Comparison of ENCODE assay signal across 21 mouse cellular contexts in genomic region chr14:101972764-101973163, GRCm38 (mm10).
DNase-seq lines count a peak whose midpoint lies in the region; ATAC-seq and TF ChIP-seq lines count a peak whose summit lies in the region.
"Had no signal": no experiment of that assay in that cellular context is flagged by ENCODE, and none has a peak within 500 bp of the region (broad histone marks: within the 10 kb centered on the region; RNA-seq: fewer than 3 reads in every experiment).

No protein-coding gene starts in this region.

- peaks cover 4% of the 10 kb centered on the region for H3K4me1 ChIP-seq in kidney, embryonic 15.5 days
- no peaks in the 10 kb centered on the region for H3K4me1 ChIP-seq in kidney, postnatal 0 days (replicated peaks; ENCODE audit: insufficient read depth, low read length)
- H3K4me1 ChIP-seq: embryonic facial prominence, embryonic 13.5 days; embryonic facial prominence, embryonic 15.5 days; forebrain, embryonic 10.5 days; forebrain, embryonic 12.5 days had no signal

- no peak for TF ChIP-seq CTCF in kidney, postnatal 0 days (IDR thresholded peaks at IDR 0.05; ENCODE audit: low read depth)

- no peak overlapping the region for H3K4me2 ChIP-seq in kidney, embryonic 15.5 days
- H3K4me2 ChIP-seq in kidney, postnatal 0 days (ENCODE audit: low read length) = no peak overlapping the region
- H3K4me2 ChIP-seq: embryonic facial prominence, embryonic 13.5 days; embryonic facial prominence, embryonic 15.5 days; forebrain, embryonic 12.5 days had no signal

- 57% methylated on average over 1 of the region's 1 CpGs for WGBS in kidney, embryonic 15.5 days
- WGBS in kidney, postnatal 0 days = 43% methylated on average over 1 of the region's 1 CpGs

- H3K36me3 ChIP-seq in kidney, embryonic 15.5 days = no peaks in the 10 kb centered on the region
- no peaks in the 10 kb centered on the region for H3K36me3 ChIP-seq in kidney, postnatal 0 days (ENCODE audit: insufficient read depth, low read length)
- H3K36me3 ChIP-seq: embryonic facial prominence, embryonic 13.5 days; embryonic facial prominence, embryonic 15.5 days; forebrain, embryonic 10.5 days; forebrain, embryonic 12.5 days had no signal

- H3K9me3 ChIP-seq in kidney, embryonic 15.5 days (replicated peaks) = no peaks in the 10 kb centered on the region
- no peaks in the 10 kb centered on the region for H3K9me3 ChIP-seq in kidney, postnatal 0 days (replicated peaks; ENCODE audit: low read length)
- H3K9me3 ChIP-seq: embryonic facial prominence, embryonic 13.5 days; embryonic facial prominence, embryonic 15.5 days; forebrain, embryonic 10.5 days; forebrain, embryonic 12.5 days had no signal

- H3K27ac ChIP-seq in kidney, embryonic 15.5 days = peak overlapping the region; percentile 75
- H3K27ac ChIP-seq in kidney, postnatal 0 days = no peak overlapping the region
- H3K27ac ChIP-seq: embryonic facial prominence, embryonic 13.5 days; embryonic facial prominence, embryonic 15.5 days; forebrain, embryonic 10.5 days; forebrain, embryonic 12.5 days had no signal

- no peaks in the 10 kb centered on the region for H3K27me3 ChIP-seq in kidney, embryonic 15.5 days
- no peaks in the 10 kb centered on the region for H3K27me3 ChIP-seq in kidney, postnatal 0 days (ENCODE audit: insufficient read depth, low read length)
- H3K27me3 ChIP-seq: embryonic facial prominence, embryonic 13.5 days; embryonic facial prominence, embryonic 15.5 days; forebrain, embryonic 12.5 days had no signal

- no peak for DNase-seq in kidney, postnatal 4 days
- DNase-seq in kidney, postnatal 0 days (ENCODE audit: low spot score) = peak; percentile 86
- DNase-seq in kidney, adult 18-20 months = no peak
- DNase-seq: adrenal gland, adult 2 months; adrenal gland, postnatal 10 days; adrenal gland, postnatal 25 days; cerebellum, adult 11 months; cerebellum, adult 18-20 months; cerebellum, adult 8-10 months; cerebellum, adult 9-11 months; cerebellum, postnatal 14 days; cerebellum, postnatal 36 days; embryo, embryonic 11 days had no signal

- H3K9ac ChIP-seq in kidney, embryonic 15.5 days = no peak overlapping the region
- H3K9ac ChIP-seq in kidney, postnatal 0 days (ENCODE audit: low read depth, low read length) = no peak overlapping the region
- H3K9ac ChIP-seq: embryonic facial prominence, embryonic 13.5 days; embryonic facial prominence, embryonic 15.5 days; forebrain, embryonic 12.5 days had no signal

- ATAC-seq in kidney, embryonic 15.5 days (replicated peaks; ENCODE audit: low FRiP score) = peak; percentile 68
- ATAC-seq in kidney, postnatal 0 days (replicated peaks; ENCODE audit: low FRiP score, low read depth) = no peak; the same call in 1 of the 2 replicates
- ATAC-seq: forebrain, embryonic 14.5 days; forebrain, embryonic 16.5 days had no signal

- no peak overlapping the region for H3K4me3 ChIP-seq in kidney, embryonic 15.5 days (replicated peaks)
- H3K4me3 ChIP-seq in kidney, postnatal 0 days (replicated peaks; ENCODE audit: low read depth, low read length) = no peak overlapping the region
- H3K4me3 ChIP-seq: embryonic facial prominence, embryonic 13.5 days; embryonic facial prominence, embryonic 15.5 days; erythroblast, embryonic 14.5 days; forebrain, embryonic 10.5 days; forebrain, embryonic 12.5 days had no signal
